Mouse (Mus musculus) T-helper 2 cell (primary cell): Measurements from ENCODE around the gene Agtrap.
"Not testable (repeated sequence)": the region's sequence is repeated elsewhere in the genome, so short reads cannot be mapped to it uniquely, and the experiment has no call there.

Source experiments
- in situ Hi-C: fragments of 300-600 bp; cut with MboI, MseI; formaldehyde crosslinking; loops from one replicate; pipeline ENCODE4 v1.15.1; 2025; ENCODE audit warnings: high pct_unique_total_duplicates

Agtrap gene

GRCm38 (mm10) chr4:148087907-148088527, at the start of gene Agtrap:
Gene Agtrap, minus strand, starts transcription at chr4:148088031.
- in situ Hi-C loops, result no loop called here

- in situ Hi-C loops, result no loop called here
Measured at GRCm38 (mm10) chr4:148137503-148137902, 49.7 kb upstream of the Agtrap start.

GRCm38 (mm10) chr4:148134988-148135387, 47.2 kb upstream of the Agtrap start:
- in situ Hi-C loops, result no loop called here

DNA sequence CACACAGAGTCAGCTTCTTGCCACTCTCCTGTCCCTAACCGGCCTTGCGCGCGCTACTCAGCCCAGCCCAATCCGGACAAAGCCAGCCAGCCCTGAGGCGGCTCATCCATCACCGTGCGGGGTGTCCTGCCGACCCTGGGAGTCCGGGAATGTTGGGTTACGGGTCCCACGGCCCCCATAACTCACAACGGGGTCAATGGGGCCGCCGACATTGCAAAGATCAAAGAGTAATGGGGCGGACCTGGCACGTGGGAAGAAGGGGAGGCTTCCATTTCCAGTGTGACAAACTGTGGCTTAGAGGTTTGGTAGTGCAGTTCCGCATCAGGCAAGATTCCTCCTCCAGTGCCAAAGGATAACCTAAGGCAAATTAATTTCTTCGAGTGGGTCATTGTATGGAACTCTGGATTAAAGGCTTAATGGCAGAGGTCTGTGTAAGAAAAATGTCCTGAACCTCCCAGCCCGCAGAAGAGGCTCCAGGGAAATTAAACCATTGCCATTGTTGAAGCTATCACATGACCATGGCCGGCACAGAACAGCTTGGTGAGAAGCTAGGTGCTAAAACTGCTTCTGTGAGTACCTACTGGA, 43.8 kb upstream of the Agtrap start:
- in situ Hi-C loops, result no loop called here

- in situ Hi-C loops, result no loop called here
Measured at GRCm38 (mm10) chr4:148130561-148131413, 43.0 kb upstream of the Agtrap start, which contains the start of gene Draxin. Gene Draxin, minus strand, starts transcription at chr4:148130698.

- in situ Hi-C loops, result no loop called here
Measured at GRCm38 (mm10) chr4:148130133-148130532, 42.3 kb upstream of the Agtrap start, which contains the start of gene Mad2l2. Gene Mad2l2, plus strand, starts transcription at chr4:148130384.

DNA sequence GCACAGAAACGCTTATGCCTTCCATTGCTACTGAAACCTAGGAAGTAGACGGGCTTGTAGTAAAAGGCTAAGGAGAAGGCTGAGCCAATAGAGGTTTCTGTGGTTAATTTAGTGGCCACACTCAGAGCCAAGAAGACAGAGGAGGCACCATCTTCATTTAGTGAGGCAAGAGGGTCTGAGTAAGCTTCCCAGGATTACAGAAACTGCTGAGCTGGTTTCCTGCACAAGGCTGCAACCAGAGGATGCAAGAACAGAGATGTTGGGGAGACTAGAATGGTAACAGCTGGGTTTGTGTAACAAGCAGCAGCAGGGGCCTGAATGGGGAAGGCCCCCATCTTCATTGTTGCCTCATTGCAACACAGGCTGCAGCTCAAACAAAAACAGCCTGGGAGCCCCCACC, 40.8 kb upstream of the Agtrap start:
- in situ Hi-C loops, result no loop called here

DNA sequence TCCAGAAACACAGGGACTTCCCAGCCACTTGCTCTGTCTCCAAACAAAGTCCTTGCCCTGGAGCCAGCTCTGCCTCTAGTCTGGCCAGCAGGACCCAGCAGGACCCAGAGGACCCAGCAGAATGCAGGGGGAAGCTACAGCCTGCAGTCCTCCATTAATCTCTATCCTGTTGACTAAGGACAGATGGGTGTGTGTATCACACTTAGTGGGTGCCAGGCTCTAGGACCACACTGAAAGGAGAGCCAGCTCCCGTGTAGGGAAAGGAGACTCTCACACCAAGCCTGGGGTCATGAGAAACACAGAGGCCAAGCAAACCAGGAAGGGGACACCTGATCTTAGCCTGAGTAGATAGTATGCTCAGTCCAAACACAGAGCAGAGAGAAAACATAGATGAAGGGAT, 40.4 kb upstream of the Agtrap start:
- in situ Hi-C loops, result no loop called here

GRCm38 (mm10) chr4:148122694-148123066, 34.8 kb upstream of the Agtrap start:
- in situ Hi-C loops, result no loop called here

DNA sequence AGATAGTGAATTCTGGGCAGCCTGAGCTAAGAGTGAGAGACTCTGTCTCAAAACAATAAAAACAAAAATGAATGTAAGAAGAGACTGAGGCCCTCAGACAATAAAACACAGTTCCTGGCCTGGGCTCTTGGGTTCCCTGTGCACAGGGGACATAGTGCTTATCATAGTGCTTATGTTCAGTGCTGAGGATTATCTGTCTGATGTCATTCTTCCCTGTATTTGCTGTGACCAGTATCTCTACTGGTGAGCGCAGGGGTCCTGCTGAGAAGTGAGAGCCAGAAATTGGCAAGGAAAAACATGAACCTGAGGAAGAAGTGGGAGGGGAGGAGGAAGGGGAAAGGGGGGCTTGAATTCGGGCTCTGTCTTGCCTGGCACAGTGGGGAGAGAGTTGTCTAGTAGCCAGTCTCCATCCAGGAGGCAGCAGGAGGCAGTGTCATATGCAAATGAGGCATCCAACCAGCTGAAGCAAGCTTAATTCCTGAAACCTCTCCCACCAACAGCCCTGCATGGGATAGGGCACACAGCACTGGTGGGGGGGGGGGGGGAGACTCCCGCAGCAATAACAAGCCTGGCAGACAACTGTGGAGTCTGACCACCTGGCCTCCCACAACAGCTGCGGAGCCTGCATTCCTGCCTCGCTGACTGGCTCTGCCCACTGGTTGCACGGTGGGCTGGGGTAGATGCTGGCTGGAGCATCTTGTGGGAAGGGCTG, 34.3 kb upstream of the Agtrap start:
- in situ Hi-C loops, result no loop called here

- in situ Hi-C loops, result no loop called here
Measured at GRCm38 (mm10) chr4:148121362-148121761, 33.5 kb upstream of the Agtrap start.

- in situ Hi-C loops, result no loop called here
Measured at GRCm38 (mm10) chr4:148120555-148120954, 32.7 kb upstream of the Agtrap start.

GRCm38 (mm10) chr4:148119578-148119977, 31.7 kb upstream of the Agtrap start:
- in situ Hi-C loops, result not testable (repeated sequence)

DNA sequence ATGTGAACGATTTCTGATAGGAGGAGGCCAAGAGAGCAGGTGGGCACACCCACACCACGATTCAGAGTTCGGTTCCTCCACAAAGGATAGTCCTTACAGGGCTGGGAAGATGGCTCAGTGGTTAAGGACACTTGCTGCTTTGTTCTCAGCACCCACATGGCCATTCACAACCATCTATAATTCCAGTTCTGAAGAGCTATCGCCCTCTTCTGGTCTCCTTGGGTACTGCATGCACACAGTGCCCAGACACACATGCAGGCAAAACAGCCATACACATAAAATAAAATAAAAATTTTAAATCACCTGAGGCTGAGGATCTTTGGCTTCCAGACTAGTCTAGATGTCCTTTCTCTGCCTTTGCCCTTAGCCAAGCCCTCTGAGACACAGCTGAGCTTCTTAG, 29.6 kb upstream of the Agtrap start:
- in situ Hi-C loops, result no loop called here

GRCm38 (mm10) chr4:148116657-148117056, 28.8 kb upstream of the Agtrap start:
- in situ Hi-C loops, result no loop called here

- in situ Hi-C loops, result no loop called here
Measured at GRCm38 (mm10) chr4:148115467-148115866, 27.6 kb upstream of the Agtrap start.

DNA sequence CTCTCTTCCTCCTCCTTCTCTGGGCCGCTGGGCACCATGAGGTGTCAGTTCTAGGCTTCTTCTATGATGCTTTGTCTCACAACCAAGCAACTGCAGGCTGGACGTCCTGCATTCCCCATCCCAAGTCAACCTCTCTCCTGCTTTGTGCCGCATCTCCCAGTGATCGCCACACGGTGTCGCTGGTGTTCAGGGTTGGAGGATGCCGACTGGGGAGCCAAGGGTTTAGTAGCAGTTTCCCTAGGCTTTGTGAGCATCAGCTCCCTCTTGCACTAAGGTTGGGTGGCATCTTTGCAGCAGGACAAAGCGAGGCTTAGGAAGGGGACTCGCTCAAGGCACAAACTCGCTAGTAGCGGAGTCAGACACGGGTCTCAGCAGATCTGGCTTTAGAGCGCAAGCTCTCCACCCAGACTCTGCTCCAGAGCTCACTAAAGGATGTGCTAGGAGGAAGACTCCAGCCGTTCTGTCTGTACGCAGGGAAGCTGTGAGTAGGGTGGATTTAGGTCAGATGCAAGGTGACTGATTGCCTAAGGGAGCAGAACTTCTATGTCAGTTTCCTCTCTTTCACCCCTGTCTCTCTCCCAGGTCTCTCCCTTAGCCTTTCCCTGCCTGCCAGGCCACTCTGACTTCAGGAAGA, 27.0 kb upstream of the Agtrap start:
- in situ Hi-C loops, result loop anchor here (5.0 kb wide), 1 partner anchor 52 kb away; no protein-coding TSS in a partner anchor

- in situ Hi-C loops, result loop anchor here (5.0 kb wide), 1 partner anchor 55 kb away; no protein-coding TSS in a partner anchor
Measured at GRCm38 (mm10) chr4:148112519-148112918, 24.7 kb upstream of the Agtrap start.

DNA sequence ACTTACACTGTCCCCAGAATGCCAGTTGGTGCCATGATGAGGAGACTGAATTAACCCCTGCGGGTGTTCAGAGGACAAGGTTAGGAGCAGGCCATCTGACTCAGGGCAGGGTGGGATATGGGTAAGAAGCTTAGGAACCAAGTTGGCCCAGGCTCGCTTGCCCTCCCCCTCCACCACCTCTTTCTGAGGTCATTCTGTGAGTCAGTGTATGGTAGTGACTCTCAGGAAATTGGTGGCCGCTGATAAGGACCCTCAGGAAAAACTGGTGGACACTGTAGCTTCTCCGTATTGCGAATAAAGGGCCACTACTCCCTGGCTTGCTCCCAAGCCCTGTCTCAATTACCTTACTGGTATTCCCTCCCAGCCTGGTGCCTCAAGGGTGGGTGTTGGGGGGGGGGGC, 21.4 kb upstream of the Agtrap start:
- in situ Hi-C loops, result no loop called here

DNA sequence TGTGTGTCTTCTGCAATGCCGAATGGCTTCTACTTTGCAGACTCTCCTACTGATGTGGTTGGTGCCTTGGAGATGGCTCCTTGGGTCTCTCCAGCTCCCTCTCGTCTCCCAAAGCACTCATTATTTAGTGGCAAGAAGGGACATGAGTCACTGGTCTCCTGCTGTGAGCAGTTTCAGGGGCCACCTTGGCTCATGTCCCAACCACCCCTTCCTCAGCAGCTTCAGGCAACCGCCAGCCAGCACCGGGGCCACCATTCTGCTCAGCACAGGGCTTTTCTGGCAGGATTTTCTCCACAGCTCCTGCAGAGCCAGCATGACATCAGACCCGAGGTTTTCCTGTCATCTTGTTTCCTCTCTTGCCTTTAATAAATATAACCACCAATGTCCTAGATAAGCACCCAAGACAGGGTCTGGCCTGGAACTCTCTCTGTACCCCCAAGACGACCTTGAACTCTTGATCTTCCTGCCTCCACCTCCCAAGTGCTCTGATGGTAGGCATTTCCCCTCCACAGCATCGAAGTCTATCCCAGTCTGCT, 20.8 kb upstream of the Agtrap start:
- in situ Hi-C loops, result no loop called here
